Mouse (Mus musculus) left cerebral cortex, adult 8-10 months (tissue): ENCODE results near the gene Aldh8a1. TPM values are rescaled to one million over a fixed set of nuclear protein-coding genes. Genes with fewer than 3 reads are reported as not detected.
"Not testable (repeated sequence)": the region's sequence is repeated elsewhere in the genome, so short reads cannot be mapped to it uniquely, and the experiment has no call there.

Experiments
- DNase-seq, 2 experiments: peaks; one replicate each; pipeline ENCODE4 v3.0.0; 2022; ENCODE audit warnings: low spot score in 2 of 2
- total RNA-seq, 4 experiments: library from RNA; stranded (reverse); gene quantifications; 2 replicates each; pipeline ENCODE4 v1.2.4; 2022

The Aldh8a1 gene
- total RNA-seq, 4 experiments from 2014 or later, result 0.14 to 0.30 (median 0.23) TPM; not detected in 1

GRCm38 (mm10) chr10:21366471-21366870, 10.6 kb upstream of the Aldh8a1 start:
- DNase-seq, result no peak

GRCm38 (mm10) chr10:21367481-21367880, 9.6 kb upstream of the Aldh8a1 start:
- DNase-seq, result no peak

- DNase-seq, result no peak
Measured at GRCm38 (mm10) chr10:21369586-21369985, 7.5 kb upstream of the Aldh8a1 start.

- DNase-seq, result no peak
Measured at GRCm38 (mm10) chr10:21372271-21372670, 4.8 kb upstream of the Aldh8a1 start.

GRCm38 (mm10) chr10:21378196-21378944, 1.3 kb downstream of the Aldh8a1 start:
- DNase-seq, result no peak

- no peak for DNase-seq
Measured at GRCm38 (mm10) chr10:21382914-21383313, 5.8 kb downstream of the Aldh8a1 start.

GRCm38 (mm10) chr10:21385111-21385663, 8.1 kb downstream of the Aldh8a1 start:
- no peak for DNase-seq

GRCm38 (mm10) chr10:21389075-21389474, 12.0 kb downstream of the Aldh8a1 start:
- DNase-seq, result no peak

GRCm38 (mm10) chr10:21390440-21390839, 13.3 kb downstream of the Aldh8a1 start:
- no peak for DNase-seq

GRCm38 (mm10) chr10:21391286-21391685, 14.2 kb downstream of the Aldh8a1 start:
- no peak for DNase-seq

GRCm38 (mm10) chr10:21393390-21393789, 16.3 kb downstream of the Aldh8a1 start:
- DNase-seq, result no peak

- DNase-seq, result no peak
Measured at GRCm38 (mm10) chr10:21395426-21396139, 18.5 kb downstream of the Aldh8a1 start.

GRCm38 (mm10) chr10:21398873-21399425, 21.9 kb downstream of the Aldh8a1 start:
- DNase-seq, result not testable (repeated sequence)

GRCm38 (mm10) chr10:21399622-21400021, 22.5 kb downstream of the Aldh8a1 start:
- DNase-seq, result no peak

- no peak for DNase-seq
Measured at GRCm38 (mm10) chr10:21400031-21400430, 22.9 kb downstream of the Aldh8a1 start.

- no peak for DNase-seq
Measured at GRCm38 (mm10) chr10:21400453-21400852, 23.4 kb downstream of the Aldh8a1 start.

GRCm38 (mm10) chr10:21401259-21401658, 24.2 kb downstream of the Aldh8a1 start:
- no peak for DNase-seq

- DNase-seq, result no peak
Measured at GRCm38 (mm10) chr10:21404822-21405221, 27.7 kb downstream of the Aldh8a1 start.

- DNase-seq, result no peak
Measured at GRCm38 (mm10) chr10:21405707-21406534, 28.8 kb downstream of the Aldh8a1 start.

- no peak for DNase-seq
Measured at GRCm38 (mm10) chr10:21410711-21411110, 33.6 kb downstream of the Aldh8a1 start.

- no peak for DNase-seq
Measured at GRCm38 (mm10) chr10:21411621-21412205, 34.6 kb downstream of the Aldh8a1 start.
